Mouse (Mus musculus) thymus, postnatal 0 days (tissue): Measurements from ENCODE around the gene Barx2. TPM values are rescaled to one million over a fixed set of nuclear protein-coding genes. Genes with fewer than 3 reads are reported as not detected.
A peak's percentile ranks its signal among the peaks of the same experiment; 100 is the strongest.

Experiments used
- DNase-seq: peaks from one replicate; pipeline ENCODE4 v3.0.0-alpha.2; 2015; ENCODE audit warnings: low spot score
- polyA plus RNA-seq: library from polyadenylated mRNA; unstranded; fragments of >200 nt; fragmentation: Nextera tagmentation; extraction: Ambion mirVana; gene quantifications from 2 replicates; pipeline ENCODE4 v1.2.1, GENCODE M21; 2015

Barx2 gene
- polyA plus RNA-seq, 1 experiment from 2014 or later, result 0.10 TPM

DNA sequence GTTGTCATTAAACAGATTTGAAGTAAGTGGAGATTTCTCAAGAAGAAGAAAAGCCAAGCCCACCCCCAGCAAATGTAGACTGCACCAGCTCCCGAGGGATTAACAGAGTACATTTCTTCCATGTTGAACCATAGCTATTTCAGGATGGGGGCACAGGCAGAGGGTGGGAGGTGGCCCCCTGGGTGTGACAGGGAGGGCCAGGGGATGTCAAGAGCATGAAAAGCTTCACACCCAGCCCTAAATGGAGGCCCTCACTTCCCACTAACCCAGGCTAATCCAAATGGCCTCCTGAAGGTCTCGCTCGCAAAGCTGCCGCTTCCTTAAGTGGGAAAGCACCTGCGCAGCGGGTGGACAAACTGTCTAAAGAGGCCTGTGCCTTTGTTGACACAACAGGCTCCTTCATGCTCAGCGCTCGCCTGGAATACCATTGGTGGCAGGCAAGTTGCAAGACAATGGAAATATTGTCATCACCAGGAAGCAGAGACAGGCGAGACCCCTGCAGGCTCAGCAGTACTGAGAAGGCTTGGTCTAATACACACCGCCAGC is 18.4 kb downstream of the Barx2 start:
- no peak for DNase-seq

DNA sequence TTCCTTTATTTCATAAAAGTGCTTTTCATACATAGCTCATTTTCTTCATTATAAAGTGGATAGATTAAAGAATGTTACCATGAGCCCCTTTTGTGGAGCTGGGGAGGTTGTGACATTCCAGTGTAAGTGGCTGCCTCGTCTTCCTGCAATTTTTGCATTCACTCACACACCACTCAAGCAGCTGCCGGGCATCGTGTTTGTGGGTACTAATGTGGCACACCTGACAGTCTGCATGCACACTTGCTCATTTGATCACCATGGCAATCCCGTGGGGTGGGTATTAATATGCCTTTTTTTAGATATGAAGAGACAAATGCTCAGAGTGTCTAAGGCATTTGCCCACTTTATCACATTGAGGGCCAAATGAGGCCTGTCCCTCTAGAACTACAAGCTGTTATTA is 24.9 kb downstream of the Barx2 start:
- DNase-seq, result no peak

DNA sequence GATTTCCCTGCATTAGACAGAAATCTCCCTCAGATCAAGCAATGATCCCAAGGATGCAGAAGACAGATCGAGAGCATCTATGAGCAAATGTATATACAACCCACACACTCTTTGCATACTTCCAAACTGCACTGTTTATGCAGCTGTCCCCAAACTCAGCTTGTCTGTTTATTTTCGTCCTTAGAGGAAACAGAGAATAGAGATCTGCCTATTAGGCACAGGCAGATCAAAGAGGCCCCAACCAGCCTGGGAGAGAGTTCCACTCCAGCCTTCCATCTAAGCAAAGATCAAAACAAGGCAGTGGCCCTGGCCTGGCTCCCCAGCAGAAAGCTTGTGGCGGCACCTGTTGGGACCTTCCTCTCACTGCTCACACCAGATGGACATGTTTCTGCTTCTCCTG is 27.0 kb downstream of the Barx2 start:
- DNase-seq, result no peak

DNA sequence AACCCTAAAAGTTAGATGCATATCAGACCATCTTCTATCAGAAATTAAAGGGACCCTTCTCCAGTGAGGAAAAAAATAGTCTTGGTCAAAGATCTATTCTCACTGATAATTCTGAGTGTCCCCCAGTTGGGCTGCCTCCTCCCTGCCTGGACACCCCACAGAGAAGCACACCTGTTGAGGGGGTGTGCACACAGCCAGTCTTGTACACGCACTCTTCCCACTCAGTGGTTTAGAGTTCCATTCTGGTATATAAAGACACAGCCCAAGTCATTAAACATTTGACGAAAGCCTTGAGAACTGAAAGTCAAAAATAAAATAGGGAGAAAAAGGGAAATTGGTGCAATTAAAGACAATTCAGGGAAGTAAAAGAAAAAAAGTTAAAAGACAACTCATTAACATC is 30.9 kb downstream of the Barx2 start:
- DNase-seq, result no peak

DNA sequence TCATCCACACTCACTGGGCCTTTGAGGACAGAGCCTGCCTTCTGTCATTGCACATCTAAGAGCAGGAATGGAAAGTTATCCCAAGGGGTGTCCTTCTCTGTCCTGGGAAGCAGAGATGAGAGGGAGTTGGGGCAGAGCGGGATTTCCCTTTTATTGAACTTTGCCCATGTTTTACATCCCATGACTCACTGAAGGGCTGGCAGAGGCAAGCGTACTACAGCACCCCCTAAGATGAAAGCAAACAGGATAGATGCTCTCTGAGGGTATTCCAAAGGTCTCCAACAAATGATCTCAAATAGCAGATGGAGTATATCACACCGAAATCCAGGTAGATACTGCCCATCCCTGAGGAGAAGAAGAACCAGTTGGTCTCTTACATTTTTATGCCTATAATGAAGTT is 37.7 kb downstream of the Barx2 start:
- no peak for DNase-seq

DNA sequence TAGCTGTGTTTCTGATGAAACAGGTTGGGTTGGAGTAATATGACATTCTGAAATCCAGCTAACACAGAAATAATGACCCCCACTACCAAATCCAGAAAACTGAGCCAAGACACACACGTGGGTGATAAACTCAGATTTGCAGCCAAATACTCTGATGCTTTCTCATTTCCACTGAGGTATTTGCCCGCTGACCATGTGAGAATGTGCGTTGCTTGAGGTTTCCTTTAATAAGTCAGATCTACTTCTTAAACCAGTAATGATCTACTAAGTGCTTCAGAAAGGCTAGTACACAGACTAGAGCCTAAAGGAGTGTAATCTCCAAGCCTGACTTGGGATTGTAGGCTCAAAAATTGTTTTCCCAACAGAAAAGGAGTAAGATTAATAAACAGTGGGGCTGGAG is 39.0 kb downstream of the Barx2 start:
- no peak for DNase-seq

DNA sequence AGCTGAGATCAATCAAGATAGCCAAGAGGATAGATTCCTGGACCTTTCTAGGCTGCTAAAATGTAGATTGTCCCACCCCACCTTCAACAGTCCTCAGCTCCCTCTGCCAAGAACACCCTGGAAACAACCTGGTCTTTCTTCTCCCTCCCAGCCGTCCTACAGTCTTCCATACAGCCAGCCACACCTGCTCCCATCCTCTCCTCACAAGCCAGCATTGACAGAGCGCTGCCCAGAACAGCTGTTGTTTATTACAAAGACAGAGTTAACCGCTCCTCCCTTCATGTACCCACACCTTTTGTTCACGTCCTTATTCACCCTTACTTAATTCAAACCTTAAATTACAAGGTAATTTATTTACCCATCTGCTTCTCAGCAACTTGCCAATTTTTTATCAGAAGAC is 41.9 kb downstream of the Barx2 start:
- DNase-seq, result no peak

DNA sequence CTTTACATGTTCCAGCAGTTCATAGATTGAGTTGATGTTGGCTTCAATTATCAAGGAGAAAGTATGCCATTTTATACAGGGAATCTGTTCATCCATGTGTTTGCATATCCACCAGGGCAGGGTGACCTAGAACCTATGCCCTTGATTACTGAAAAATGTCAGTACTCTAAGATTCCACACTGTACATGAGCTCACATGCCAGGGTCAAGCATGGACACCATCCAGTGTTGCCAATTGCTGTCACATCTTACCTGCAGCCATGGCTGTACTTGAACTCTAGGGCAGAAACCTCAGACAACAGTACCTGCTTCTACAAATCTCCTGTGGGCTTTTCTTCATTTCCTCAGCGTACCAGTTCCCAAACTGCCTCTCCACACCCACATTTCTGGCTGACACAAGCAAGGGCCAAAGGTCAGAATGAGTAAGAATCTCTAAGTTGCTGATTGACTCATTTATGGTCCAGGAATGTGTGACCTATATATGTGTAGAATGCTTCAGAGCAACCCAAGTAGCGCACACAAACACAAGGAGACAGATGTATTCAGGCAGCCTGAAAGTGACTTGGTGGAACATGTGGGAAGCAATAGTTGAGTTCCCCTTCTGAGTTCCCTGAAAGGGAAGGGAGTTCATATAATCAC is 44.3 kb downstream of the Barx2 start:
- DNase-seq, result no peak

DNA sequence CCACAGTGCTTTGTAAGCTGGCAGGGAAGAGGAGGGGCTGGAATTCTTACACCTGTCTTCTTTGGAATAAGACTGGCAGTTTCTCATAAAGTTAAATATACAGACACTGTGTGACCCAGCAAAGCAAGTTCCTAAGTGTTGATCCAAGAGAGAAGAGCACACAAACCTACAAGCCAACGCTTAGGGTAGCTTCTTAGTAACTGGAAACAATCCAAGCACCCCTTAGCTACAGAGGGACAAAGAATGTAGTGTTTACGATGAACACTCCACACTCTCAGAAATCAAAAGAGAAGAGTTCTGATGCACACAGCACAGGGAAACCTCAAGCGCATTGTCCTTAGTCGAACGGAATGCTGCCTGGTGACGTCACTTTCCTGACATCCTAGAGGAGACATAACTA is 49.4 kb downstream of the Barx2 start:
- DNase-seq, result no peak

DNA sequence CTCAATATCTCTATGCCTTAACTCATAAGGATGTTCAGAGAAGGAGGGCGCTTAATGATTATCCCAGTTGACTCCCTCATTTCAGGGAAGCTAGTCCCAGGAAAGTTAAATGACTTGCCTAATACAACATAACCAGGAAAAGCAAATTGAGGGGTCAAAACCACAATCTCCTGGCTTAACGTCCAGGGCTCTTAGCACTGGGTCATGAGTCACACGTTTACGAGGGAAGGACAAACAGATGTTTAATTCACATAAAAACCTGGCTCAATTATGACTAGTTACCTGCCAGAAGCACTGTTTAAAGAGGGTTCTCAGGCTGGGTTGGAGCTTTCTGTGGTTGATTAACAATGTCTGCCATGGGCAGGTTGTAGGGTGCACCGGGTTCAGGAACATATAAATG is 53.8 kb downstream of the Barx2 start:
- DNase-seq, result no peak

DNA sequence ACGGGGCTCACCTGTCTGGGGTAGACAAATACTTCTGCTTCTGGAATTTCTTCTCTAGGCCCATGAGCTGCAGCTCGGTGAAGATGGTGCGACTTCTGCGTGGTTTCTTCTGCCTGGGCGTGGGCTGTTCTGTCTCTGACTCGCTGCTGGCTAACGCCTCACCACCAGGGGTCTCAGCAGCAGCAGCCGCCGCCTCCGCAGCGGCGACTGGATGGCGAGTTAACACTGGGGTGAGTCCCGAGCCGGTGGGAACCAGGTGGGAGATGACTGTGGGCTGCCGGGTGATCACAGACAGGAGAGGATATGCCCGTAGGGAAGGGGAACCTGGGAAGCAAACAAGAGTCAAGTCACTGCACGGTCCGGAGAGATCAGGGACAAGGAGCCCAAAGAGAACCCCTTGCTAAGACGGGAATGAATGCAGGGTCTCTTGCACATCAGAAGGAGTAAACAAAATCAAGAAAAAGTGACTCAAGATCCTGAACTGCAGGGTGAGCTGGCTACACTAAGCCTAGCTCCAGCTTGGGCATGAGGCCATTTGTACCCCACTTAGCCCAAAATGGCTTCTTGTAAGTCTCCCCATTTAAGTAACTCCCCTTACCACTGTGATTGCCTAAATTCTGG is 54.4 kb downstream of the Barx2 start:
- peak; percentile 32 for DNase-seq

DNA sequence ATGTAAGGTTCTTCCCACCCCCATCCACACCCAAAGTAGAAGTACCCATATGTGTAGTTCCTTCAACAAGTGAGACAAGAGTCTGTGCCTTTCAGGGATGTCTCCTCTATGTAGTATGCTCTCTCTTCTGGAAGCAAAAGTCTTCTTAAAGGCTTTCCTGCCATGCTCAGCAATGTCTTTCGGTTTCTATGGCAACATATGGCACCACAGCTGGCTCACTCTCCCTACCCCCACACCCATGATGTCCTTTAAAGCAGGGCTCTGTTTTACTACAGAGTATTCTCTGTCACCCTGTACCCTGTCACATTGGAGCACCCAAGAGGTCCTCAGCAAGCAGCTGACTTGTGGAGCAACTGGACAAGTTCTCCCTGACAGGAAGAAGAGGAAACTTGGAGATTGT is 55.8 kb downstream of the Barx2 start:
- no peak for DNase-seq

DNA sequence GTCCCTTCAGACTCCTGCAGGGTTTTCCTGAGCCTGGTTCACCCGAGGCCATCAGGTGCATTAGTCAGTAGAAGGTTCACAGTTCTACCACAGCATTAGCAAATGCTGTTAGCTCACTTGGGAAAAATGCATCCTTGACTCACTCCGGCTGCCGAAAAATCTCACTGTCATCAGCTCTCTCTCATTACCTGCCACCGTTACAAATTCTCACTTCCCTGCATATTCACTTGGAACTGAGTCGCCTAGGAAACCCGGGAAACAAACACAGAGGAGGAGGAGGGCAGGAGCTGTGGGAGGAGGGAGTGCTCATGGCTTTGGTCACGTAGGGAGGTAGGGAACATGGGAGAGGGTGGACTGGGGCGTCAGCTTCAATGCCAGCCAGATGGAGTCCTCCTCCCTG is 56.8 kb downstream of the Barx2 start:
- no peak for DNase-seq

DNA sequence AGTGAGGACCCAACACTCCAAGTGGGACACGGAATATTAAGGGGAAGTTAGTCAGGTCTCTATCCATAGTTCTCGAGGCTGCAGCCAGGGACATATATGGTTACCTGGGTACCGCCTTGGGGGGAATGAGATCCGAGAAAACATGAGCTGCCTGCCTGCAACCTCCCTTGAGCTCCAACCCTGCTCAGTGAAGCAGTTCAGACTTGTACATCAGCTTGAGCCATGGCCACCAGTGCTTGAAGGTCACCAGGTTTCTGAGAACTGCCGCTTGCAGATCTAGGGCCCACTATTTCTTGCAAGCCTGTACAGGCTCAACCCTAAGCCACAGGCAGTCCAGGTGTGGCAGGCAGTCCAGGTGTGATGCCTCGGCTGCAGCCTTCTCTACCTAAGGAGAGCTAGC is 57.6 kb downstream of the Barx2 start:
- no peak for DNase-seq

DNA sequence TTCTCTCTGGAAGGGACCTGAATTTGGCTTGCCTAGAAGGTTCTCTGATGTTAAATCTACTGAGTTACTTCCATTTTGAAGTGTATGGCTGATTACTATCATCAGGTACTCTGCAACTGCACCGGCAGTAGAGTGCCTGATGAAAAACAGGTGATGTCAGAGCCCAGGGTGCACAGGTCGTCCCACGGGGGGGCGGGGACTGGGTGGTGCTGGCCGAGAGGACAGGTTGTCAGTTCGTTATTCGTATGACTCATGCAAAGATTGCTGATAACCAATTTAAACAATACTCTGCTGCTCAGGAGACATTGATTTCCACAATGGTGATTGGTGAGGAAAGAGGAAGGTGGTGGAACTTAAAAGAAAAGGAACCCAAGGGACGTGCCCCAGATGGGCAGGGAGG is 61.6 kb downstream of the Barx2 start:
- no peak for DNase-seq

DNA sequence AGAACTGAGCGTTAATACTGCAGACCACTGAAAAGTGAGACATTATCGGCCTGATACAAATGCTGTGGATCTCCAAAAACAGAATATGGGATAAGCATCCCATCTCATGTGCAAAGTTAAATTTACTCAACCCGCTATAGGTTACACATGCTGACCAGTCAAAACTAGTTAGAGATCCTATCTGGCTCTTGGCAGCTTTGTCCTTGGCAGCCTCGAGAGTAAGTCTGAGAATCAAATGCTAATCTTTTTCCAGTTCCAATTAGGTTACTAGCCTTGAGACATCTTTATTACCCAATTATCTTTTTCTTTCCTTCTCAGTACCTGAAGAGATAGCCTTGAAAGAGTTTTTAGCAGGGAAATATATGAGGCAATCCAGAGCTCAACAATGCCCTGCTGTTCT is 62.6 kb downstream of the Barx2 start:
- DNase-seq, result no peak

DNA sequence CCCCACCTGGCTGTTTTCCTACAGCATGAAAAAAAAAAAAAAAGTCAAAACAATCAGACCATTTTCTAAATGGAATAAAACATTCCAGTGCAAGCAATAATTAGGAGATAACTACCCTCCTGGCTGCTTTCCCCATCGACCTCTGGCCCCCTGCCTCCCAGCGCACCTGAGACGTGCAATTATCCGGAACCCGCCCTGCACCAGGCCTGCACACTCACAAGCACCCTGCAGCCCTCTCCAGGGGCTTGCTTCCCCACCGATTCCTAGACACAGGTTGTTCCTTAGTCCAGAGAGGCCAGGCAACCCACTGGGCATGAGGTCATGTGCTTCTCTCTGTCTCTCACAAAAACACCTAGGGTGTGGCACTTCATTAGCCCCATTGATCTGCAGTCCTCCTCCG is 63.9 kb downstream of the Barx2 start:
- no peak for DNase-seq

DNA sequence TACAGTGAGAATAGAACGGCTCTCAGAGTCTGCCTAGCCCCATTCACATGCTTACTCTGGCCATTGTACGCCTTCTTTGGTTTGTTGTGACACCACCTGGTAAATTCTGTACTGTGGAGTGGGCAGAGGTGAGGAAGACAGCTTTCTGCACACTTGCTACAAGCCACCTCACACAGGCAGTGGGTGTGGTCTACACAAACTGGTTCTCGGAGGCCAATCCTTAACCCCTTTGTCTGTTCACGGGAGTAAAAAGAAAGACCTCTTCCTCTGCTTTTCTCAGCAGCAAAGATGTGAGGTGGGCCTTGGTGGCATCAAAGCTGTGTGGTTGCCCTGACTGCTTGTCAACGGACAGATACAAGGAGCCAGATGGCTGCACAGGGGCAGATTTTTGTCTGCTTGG is 68.6 kb downstream of the Barx2 start:
- DNase-seq, result peak; percentile 40

DNA sequence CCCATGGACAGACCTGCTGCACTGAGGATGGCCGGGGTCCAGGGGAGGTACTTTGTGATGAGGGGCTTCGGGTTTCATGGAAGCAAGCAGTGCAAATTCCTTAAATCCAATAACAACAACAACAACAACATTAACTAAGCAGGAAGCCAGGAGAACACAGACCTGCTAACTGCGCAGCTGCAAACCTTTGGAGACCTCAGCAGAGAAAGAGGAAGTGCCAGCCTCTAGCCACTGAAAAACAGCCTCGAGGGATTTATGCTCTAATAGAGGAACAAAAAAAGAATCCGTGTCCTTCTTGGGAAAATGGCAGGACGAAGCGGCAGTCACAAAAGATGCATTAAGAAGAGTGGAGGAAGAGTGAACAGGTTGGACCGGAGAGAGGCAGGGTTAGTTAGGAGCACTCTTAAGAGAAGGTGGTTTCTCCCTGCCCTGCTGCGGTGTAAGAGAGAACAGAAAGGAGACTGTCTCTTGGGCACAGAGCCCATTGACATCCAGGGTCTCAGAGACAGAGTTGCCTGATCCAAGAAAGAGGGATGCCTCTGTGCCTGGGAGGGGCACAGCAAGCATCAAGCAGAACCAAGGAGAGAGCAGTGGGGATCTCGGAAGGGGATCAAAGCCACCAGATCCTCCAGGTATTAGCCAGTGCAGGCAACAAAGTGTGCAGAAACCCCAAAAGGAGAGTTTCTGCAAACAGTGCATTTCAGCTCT is 72.0 kb downstream of the Barx2 start:
- peak; percentile 18 for DNase-seq

DNA sequence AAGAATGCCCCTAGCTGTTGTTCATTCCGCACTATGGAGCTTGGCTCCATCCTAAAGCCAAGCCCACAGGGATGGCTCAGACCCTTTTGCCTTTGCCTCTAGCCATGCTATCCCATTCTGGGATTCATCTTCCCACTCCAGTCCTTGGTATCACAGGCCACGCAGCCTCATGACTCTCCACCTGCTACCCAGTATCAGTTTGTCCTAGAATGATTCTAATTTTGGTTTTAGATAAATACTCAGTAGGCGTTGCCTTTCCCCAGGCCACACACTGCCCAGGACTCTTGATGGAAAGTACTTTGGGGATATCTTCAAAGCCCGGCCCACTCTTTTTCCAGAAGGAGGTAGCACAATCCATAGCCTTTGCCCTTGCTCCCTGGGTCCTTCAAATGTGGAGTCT is 72.7 kb downstream of the Barx2 start:
- DNase-seq, result no peak

DNA sequence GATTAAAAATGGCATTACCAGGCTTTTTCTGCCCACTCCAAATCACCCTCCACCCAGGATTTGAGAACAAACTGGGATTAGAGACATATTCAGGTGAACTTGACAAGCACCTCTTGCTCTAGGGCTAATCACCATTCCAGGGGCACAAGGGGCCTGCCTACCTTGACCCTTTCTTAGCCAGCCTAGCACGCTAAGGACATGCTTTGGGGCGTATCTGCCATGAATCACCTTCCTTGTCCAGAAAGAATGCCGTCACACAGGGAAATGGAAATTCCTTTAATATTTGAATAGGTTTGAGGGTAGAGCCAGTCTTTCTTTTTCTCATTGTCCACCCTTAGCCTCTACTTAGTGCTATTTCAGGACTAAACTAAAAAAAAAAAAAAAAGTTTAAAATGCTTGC is 73.2 kb downstream of the Barx2 start:
- DNase-seq, result no peak

DNA sequence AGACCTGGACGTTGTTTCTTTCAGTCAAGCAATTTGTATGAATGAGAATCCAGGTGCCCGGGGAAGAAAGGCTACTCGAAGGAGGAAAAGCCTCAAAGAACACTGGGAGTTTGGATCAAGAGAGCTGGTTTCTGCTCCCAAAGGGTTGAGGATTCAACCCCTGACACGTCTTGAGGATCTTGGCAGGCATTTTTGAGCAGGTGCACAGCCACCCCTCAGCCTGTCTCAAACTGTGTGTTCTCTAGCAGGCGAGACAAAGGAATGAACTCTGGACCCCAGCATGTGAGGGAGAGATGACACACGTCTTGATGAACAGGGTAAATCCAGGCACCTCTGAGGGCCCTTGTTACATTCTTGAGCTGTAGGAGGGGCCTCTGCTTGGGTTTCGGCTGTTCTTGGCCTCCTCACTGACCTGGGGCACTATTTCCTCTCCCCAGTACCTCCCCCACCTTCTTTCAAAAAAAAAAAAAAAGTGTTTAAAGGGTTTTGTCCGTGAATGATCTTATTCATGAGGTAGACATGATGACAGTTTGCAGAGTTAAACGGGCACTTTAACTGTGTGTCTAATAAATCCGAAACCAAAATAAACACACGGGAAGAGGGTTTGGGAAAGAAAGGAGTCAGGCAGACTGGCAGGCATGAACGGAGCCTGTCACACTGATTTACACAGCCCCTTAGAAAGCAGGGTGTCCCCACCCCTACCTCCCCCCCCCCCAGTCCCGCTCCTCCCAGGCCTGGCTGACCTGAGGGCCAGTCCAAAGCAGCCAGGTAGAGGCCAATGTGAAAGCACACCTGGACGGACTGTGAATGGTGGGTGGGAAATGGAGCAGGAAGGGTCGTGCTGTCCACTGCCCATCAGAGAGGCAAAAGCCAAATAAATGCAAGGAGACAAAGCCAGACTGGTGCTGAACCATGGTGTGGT is 73.9 kb downstream of the Barx2 start:
- no peak for DNase-seq
